ENCODE assay signal across 15 mouse cellular contexts in the genomic region with DNA sequence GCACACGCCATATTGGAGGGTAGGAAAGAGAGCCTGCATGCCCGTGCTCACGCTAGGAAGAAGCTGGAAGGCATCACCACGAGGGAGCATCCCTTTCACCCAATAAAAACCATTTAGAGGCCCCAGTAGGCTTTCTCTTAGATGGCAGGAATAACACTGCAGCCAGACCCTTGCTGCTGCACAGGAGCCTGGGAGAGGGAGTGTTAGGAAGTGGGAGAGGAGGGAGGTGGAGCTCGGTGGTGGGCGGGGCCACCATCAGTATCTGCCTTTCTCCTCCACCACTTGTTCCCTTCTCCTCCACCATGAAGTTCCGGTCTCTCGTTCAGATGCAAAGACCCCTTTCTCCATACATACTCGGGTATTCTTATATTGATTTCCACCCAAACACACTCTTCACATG. TPM values are rescaled to one million over a fixed set of nuclear protein-coding genes. Genes with fewer than 3 reads are reported as not detected.
"Had no signal": no experiment of that assay in that cellular context is flagged by ENCODE, and none has a peak within 500 bp of the region (broad histone marks: within the 10 kb centered on the region; RNA-seq: fewer than 3 reads in every experiment).

No protein-coding gene starts in this region.

- DNase-seq: gastrocnemius, postnatal 10 days; gastrocnemius, postnatal 25 days; heart, adult 2 months; heart, postnatal 14 days; heart, postnatal 36 days; kidney, adult 18-20 months; kidney, adult 8-10 months; kidney, postnatal 10 days; kidney, postnatal 4 days had no signal

- ATAC-seq: hindbrain, embryonic 16.5 days; inflammation-experienced regulatory T-cells, adult 6 months; intestine, embryonic 15.5 days; intestine, postnatal 0 days; liver, embryonic 12.5 days had no signal

RNA-seq across cellular contexts. Expression of gene Fam180a, which starts 50.6 kb away (rescaled TPM):
- total RNA-seq: granulocyte monocyte progenitor cell, adult 5-6 weeks had no signal
